Mouse (Mus musculus) spleen, adult 12 weeks (tissue): Measurements from ENCODE around the gene Pdcd1.
"Not testable (repeated sequence)": the region's sequence is repeated elsewhere in the genome, so short reads cannot be mapped to it uniquely, and the experiment has no call there.

ENCODE experiments used
- DNase-seq: peaks from one replicate; pipeline ENCODE4 v3.0.0; 2022; ENCODE audit warnings: low spot score

Gene Pdcd1

DNA sequence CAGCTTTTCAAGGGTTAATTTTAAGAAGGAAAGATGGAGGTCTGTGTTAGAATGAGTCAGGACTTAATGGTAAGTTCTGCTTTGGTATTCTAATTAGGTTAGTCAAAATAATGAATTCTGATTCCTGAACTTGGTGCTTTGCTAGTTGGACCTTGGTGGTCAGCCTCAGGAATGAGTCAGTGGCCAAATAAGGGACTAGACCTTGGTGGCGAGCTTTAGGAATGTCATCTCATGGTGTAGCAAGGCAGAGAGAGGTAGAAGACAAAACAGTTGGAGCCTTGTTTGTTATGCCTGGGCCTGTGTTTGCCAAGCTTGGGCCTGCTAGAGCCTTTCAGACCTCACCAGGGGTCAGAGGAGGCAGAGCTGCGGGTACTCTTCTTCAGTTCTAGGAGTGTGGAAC, 23.6 kb downstream of the Pdcd1 start:
- DNase-seq = no peak

DNA sequence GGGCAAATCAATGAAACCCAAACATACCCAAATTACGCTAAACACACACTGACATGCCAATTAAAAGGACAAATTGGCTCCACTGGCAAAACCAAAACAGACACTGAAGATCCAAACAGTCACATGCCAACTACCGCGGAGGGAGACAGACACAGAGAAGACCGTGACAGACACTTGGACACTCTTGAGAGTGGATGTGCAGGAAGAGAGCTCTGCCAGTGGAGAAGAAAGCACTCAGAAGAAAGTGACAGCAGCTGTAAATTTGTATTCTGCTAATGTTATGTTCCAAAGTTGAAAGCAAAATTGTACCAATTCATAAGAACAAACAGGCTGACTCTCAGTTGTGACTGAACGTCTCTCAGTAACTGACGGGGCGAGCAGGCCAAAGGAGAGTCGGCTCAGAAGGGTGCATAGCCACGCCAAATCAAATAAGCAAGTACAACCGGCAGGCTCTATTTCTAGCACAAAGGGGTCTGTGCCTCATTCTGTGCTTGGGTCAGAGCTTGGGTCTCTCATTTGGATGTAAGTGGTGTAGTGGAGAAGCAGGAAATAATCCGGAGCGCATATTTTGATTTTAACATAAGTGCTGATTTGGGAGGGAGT, 24.7 kb downstream of the Pdcd1 start:
- DNase-seq = no peak

DNA sequence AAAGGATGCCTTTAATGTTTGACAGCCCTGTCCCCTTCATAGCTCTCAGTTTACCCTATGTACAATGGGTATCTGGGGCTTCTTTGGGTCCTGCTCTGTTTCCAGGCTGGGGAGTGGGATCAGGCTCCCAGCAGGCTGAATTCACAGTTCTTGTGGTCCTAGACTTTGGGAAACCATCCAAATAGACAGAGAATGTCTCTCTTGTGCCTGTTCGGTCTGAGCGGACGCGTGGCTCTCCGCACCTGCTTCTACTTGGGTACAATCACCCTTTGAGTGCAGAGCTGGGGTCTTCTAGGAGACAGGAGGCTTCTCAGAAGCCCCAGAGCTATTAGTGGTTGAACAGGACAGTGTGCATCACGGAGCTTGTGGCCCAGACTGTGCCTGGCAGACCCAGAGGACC, 32.2 kb downstream of the Pdcd1 start, which contains the start of gene Neu4:
Gene Neu4, plus strand, starts transcription at position 301 of the 400 bp plus-strand sequence.
- DNase-seq = no peak

DNA sequence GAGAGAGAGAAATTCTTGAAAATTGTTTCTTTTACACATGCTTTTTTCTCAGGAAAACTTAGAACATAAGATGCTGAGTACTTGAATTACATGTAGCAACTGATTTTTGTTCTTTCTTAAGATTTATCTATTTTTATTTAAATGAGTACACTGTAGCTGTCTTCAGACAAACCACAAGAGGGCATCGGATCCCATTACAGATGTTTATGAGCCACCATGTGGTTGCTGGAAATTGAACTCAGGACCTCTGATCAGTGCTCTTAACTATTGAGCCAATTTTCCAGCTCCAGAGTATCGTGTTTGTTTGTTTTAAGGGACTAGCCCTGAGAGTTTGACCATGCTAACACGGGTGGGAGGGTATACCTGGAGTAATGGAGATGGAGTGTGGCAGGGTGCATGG, 40.7 kb downstream of the Pdcd1 start:
- DNase-seq = no peak

DNA sequence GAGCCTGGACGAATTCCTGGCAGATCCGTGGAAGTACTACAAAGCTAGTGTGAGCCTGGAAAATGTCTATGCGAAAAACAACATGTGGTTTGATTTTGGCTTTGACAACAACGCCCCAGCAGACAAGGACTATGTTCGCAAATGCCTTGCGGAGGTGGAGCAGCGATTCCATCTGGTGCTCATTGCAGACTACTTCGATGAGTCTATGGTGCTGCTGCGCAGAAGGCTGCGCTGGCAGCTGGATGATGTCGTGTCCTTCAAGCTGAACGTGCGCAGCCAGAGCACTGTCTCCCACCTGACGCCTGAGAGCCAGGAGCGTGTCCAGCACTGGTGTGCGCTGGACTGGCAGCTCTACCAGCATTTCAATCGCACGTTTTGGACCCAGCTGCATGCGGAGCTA, 43.5 kb downstream of the Pdcd1 start:
- DNase-seq = not testable (repeated sequence)

DNA sequence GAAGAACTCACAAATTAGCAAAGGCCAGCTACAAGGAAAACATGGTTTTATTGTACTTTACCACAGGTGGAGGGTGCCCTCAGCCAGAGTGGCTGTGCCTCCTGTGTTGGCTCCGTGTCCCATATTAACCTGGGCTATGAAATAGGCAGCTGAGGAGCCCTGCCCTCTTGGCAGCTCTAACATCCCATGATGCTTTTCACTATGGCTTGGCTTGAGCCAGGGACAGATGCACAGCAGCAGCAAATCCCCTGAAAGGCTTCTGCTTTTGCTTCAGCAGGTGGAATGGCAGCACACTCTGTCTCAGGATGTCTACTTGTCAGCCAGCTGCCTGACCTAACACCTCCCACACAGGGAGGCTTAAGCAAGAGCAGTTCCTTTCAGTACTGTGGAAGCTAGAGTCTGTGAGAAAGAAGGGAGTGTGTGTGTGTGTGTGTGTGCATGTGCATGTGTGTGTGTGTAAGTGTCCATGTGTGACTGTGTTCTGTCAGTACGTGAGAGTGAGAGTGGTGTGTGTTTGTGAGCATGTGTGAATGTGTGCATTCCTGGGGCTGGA, 46.3 kb downstream of the Pdcd1 start:
- DNase-seq = not testable (repeated sequence)

DNA sequence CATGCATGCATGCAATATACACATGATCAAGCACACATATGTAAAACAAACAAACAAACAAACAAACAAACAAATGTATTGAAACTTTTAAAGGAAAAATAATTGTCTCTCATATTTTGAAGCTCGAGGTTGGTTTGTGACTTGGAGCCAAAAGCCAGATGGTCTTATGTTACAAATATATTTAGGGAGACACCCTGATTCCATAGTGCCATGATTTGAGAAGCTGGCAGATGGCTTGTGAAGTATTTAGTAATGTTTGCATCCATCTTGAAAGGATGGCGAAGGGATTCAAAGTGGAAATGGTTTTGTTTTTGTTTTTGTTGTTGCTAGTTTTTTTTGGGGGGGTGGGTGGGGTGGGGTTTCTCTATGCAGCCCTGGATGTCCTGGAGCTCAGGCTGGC, 51.3 kb downstream of the Pdcd1 start:
- DNase-seq = no peak

DNA sequence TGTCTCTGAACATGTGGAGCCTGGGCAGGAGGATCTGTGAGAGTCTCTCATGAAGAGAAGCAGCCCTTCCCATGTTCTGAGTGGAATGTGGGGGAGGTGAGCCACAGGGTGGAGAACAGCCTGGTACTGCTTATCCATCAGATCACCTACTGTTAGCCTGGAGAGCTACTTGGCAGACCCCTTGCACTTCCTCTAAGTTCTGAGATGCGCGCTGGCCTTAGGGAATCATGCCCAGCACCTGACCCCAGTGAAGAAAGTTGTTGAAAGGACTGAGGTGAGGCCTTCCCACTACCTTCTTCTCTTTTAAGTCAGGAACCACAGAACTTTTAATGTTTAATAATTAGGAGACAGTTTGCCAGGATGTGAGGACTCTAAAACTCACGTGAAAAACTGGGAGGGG, 60.9 kb downstream of the Pdcd1 start:
- not testable (repeated sequence) for DNase-seq

DNA sequence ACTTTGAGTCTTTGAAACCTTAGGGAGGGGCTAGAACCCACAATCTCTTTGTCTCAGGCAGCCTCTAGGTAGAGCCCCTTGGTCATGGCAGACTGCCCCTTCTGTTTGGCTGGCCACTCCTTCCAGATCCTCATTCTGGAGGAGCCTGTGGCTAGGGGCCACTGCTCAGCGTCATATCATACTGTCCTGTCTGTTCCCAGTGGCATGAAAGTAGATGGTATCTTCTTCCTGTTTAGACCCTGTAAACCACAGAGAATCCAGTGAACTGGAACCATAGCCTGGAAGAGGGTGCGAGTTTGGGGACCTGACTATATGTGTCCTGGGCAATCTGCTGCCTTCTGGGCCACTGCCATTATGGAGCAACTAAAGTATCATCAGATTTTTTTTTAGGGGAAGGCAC, 61.3 kb downstream of the Pdcd1 start:
- not testable (repeated sequence) for DNase-seq

DNA sequence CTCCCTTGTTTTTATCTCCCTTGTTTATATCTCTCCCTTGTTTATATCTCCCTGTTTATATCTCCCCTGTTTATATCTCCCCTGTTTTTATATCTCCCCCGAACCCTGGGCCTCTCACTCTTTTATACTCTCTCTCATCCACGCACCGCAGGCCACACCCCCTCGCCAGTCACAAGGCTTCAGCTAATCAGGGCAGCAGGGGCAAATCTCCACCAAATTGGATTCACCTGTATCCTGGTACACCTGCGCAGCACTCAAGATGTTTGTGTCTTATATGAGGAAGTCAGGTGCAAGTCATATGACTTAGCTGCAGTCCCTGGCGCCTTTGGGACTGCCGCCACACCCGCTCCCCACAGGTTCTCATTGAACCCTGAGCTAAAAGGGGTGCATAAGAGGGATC, 62.1 kb downstream of the Pdcd1 start, which contains the start of gene Gal3st2c:
Gene Gal3st2c, plus strand, starts transcription at position 301 of the 400 bp plus-strand sequence.
- not testable (repeated sequence) for DNase-seq

DNA sequence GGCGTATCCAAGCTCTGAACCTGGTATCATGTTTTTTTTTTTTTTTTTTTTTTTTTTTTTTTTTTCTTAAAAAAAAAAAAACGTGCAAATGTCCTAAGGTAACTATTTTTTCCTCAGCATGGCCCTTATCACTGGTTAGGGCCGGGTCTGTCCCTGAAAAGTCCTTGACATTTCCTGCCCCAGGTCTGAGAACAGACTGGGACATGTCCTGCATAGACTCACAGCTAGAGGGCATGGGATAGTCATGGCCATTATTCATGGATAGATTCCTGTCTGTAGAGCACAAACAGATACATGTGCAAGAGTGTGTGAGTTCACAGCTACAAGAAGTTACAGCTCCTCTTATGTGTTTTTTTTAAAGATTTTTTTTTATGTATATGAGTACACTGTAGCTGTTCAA, 63.6 kb downstream of the Pdcd1 start:
- no peak for DNase-seq
